Mouse (Mus musculus) cortical plate, adult 2 months (tissue): ENCODE measurements around the gene Rps29.

Experiments
- CTCF ChIP-seq: fragments of 200-500 bp; IDR thresholded peaks from 2 replicates; pipeline ENCODE4 v1.5.1; 2011; ENCODE audit warnings: mild to moderate bottlenecking, control low read depth, low read length; ENCODE audit not compliant: insufficient read depth; ENCODE audit errors: extremely low read depth
- POLR2A ChIP-seq: fragments of 200-500 bp; IDR thresholded peaks from 2 replicates; pipeline ENCODE4 v1.6.1; 2011; ENCODE audit warnings: mild to moderate bottlenecking, low read length, control low read depth; ENCODE audit not compliant: insufficient read depth; ENCODE audit errors: extremely low read depth

GRCm38 (mm10) chr12:69167656-69168460, 8.9 kb upstream of the Rps29 start:
- no peak for TF ChIP-seq CTCF
- TF ChIP-seq POLR2A: no peak
